Mouse (Mus musculus): Measurements from ENCODE around the gene Gclm.
"Not testable (repeated sequence)": the region's sequence is repeated elsewhere in the genome, so short reads cannot be mapped to it uniquely, and the experiment has no call there.

Gclm gene

GRCm38 (mm10) chr3:122242876-122243275 is 2.5 kb upstream of the Gclm start:
- DNase-seq (ENCODE audit: low read depth, low spot score), result peak; percentile 40

DNA sequence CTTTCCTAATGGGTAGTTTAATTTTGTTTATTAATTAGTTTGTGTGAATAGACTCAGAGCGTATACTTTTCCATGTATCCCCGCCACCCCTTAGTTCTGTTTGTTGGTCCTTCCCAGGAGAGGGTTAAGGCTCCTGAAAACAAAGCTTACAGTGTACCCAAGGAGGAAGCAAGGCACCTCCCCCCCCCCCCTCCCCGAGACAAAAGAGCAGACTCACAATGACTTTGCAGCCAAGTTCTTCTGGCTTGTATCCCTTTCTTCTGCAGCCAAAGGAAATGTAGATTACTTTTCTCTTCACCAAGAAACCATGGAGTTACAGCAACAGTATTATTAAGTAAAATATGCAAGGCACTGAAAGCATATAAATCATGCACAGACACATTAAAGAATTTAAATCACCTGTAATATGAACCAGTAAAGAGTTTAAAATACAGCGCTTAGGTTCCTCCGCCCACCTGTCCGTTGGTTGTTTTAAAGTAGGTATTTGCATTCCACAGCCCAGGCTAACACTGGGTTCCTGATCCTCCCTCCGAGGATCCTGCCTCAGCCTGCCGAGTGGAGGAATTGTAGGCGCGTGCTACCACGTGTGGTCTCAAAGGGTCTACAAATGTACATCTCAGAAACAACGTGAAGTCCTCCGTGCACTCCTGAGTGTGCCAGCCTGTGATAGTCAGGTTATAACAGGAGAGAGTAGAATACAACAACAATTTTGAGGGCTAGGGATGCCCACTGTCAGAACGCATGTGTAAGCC is 1.8 kb upstream of the Gclm start:
- DNase-seq (ENCODE audit: low read depth, low spot score), result peak; percentile 40

DNA sequence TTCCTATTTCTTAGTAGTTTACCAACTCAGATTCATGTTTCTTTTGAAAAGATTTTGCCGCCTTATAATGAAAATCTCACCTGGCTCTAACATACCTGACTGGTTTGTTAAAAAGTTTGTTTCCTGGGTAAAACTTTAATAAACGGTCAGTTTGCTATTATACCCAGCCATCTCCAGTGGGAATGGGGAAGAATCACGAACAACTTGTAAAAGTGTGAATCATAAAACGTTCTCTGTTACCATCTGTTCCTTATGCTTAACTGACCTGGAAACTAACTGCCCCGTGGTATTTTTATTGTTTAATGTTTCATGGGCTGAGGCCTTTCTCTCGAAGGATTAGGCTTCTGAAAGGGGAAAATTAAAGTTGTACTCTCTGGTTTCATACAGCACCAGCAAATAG is 598 bp upstream of the Gclm start:
- no peak for DNase-seq (ENCODE audit: low read depth, low spot score)

GRCm38 (mm10) chr3:122245878-122246332 is 548 bp downstream of the Gclm start:
- DNase-seq (ENCODE audit: low read depth, low spot score), result peak; percentile 34

DNA sequence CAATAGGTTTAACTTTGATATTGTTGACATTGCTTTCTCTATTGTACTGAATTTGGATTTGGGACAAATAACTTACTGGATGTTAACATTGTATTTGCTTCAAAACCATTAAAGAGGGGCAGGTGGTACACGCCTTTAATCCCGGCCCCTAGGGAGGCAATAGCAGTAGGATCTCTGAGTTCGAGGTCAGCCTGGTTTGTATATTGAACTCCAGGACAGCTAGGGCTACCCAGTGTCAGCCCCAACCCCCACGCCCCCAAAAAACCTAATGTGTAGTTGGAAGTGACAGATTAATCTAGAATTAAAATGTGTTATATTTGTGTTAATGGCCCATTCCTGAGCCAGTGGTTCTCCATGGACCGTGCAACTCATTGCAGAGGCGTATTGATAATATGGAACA is 1.0 kb downstream of the Gclm start:
- peak; percentile 34 for DNase-seq (ENCODE audit: low read depth, low spot score)

DNA sequence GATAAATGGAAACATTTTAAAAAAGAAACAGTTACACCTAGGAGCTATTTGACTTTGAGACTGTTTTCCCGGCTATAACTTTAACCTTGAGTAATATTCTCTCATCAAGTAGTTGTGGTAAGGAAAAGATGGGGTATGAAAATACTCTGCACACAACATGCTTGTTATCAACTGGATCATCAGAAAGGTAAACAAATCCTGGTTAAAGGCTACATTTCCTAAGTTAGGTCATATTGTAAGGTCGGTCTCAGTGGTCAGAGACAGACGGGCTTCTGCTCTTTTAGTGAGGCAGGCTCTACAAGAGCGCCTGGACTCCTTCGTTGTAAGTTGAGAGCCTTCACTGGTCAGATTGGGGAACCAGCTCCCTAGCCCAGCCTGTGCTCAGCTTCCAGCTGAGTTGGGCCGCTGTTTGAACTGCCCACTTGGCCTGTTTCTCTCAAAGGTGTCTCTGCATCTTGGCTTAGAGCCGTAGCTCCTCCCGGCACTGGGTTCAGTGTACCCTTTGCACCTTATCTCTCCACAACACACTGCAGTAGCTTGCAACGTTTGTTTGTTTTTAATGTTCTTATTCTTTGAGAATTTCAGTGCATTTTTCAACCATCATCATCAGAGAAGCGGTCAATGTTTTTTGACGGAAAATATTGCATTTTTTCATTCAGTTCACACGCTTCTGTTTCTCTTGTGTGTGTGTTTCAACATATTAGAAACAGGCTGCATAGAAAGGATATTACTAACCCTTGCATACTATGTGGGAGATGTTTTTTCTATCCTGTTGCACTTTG is 1.8 kb downstream of the Gclm start:
- DNase-seq (ENCODE audit: low read depth, low spot score), result peak; percentile 67

DNA sequence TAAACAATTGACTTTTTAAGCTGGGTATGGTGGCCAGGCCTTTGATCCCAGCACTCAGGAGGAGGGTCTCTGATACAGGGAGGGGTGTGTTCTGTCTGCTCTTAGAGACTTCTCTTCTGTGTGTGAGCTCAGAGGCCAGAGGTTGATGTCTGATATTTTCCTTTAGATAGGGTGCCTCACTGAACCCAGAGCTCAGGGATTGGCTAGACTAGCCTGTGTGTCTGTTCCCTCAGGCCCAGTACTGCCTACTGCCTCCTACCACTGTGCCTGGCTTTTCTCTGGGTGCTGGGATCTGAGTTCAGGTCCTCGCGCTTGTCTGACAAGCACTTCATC is 2.4 kb downstream of the Gclm start:
- DNase-seq (ENCODE audit: low read depth, low spot score), result peak; percentile 62

- no peak for DNase-seq (ENCODE audit: low read depth, low spot score)
Measured at GRCm38 (mm10) chr3:122252466-122253253, 7.3 kb downstream of the Gclm start.

GRCm38 (mm10) chr3:122254050-122254449 is 8.7 kb downstream of the Gclm start:
- not testable (repeated sequence) for DNase-seq (ENCODE audit: low read depth, low spot score)

- no peak for DNase-seq (ENCODE audit: low read depth, low spot score)
Measured at GRCm38 (mm10) chr3:122269986-122270385, 24.6 kb downstream of the Gclm start.

DNA sequence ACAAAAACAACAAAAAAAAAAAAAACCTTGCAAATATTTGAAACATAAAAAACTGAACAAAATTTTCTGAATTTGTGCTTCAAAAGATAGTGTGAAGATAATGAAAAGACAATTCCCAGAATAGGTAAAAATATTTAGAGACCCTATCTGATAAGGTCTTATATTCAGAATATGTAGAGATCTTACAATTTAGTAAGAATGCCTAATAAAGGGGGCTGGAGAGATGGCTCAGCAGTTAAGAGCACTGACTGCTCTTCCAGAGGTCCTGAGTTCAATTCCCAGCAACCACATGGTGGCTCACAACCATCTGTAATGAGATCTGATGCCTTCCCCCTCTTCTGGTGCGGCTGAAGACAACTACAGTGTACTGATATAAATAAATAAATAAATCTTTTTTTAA is 27.2 kb downstream of the Gclm start:
- DNase-seq (ENCODE audit: low read depth, low spot score), result not testable (repeated sequence)

DNA sequence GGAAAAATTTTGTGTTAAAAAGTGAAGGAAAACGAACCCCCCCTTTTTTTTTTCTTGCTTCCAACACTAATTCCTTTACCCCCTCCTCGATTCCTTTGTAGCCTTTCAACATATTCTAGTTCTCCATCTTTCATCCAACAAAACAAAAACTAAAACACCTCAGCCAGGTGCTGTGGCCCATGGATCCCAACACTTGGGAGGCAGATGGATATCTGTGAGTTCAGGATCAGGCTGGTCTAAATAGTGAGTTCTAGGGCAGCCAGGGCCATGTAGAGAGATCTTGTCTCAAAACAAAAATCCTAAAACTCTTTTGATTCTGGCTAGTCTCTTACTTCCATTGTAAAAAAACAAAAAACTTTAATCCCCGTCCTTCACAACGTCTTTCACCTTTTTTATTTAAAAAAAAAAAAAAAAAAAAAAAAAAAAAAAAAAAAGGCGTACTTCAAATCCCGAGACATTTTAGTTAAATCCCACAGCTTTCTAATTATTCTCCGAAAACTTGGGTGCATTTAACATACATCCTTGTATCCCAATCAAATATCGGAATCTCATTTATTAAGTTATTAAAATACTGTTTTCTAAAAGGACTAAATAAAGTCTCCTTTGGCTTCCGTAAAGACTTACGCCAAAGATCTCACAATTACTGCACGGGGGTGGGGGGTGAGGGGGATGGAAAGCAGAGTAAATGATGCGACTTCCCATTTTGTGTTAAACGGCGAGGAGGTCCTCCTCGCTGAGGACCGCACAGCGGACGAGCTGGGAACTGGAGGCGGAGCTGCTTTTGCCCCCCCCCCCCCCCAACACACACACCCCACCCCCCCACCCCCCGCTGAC is 28.3 kb downstream of the Gclm start:
- no peak for DNase-seq (ENCODE audit: low read depth, low spot score)

DNA sequence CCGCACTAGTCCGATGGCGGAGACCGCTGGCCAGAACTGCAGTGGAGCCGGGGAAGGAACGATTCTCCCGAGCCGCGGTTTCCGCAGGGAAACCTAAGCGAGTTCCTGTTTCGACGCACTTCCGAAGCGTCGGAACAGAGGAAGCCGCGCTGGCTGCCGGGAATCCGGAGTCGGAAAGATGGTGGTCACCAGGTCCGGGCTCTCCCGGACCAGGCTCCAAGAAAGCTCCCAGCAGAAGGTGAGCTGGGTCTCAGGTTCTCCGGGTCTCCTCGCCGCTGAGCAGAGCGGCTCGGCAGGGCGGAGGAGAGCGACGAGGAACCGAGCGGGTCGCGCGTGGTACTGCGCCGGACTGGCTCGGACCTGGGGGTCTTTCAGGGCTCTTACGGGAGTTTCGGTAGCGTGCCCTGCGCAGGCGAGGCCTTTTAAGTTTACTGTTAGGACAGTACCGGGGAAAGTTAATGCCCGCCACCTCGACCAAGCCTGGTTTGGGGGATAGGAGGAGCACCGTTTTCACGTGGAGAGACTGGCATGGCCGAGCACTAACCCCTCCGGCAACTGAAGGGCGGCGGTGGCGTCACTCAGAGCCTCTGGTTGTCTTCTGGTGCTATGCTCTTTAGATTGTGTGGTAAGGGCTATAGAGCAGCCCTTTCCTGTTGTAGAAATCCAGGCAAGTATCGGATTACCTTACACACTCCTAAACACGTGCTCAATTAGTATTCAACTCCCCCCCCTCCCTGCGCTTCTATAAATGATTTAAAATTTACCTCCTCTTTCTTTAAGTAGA is 29.1 kb downstream of the Gclm start, which contains the start of gene Dnttip2:
Gene Dnttip2, plus strand, starts transcription at position 148 of the 784 bp plus-strand sequence.
- DNase-seq (ENCODE audit: low read depth, low spot score), result peak; percentile 71

DNA sequence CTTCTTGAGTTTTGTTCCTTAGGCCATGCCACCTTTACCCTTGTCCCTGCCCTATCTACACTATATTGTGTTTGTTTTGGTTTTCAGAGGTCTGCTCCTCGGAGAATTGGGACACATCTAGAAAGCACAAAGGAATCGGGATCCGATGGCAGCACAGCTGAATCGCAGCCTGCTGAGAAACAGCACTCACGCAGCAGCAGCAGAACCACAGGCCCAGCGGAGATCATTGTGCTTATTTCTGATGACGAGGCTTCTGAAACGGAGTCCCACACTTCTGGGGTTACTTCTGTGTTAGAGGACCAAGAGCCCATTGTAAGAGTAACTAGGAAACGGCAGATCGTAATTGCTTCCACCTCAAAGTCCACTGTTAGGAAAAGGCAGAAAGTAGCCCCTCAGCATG is 29.8 kb downstream of the Gclm start:
- DNase-seq (ENCODE audit: low read depth, low spot score), result no peak

DNA sequence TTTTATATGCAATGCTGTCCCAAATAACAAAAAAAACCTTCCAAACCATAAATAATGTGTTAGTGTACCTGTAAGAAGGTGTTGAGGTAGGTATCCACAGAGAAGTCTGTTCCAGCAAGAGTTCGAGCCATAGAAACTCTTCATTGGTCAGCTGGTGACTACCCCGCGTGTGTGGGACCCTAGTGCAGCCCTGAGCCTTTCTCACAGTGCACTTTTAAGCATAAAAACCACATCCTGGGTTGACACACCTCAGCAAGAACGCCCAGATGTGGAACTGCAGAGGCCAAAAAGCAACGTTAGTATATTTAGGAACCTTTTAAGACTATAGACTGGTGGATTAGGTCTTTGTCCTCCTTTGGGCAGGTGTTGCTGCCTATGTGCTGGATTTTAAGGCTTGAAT is 41.8 kb downstream of the Gclm start:
- DNase-seq (ENCODE audit: low read depth, low spot score), result no peak

- DNase-seq (ENCODE audit: low read depth, low spot score), result no peak
Measured at GRCm38 (mm10) chr3:122288613-122289195, 43.3 kb downstream of the Gclm start.

GRCm38 (mm10) chr3:122289344-122289743 is 44.0 kb downstream of the Gclm start:
- DNase-seq (ENCODE audit: low read depth, low spot score), result not testable (repeated sequence)

DNA sequence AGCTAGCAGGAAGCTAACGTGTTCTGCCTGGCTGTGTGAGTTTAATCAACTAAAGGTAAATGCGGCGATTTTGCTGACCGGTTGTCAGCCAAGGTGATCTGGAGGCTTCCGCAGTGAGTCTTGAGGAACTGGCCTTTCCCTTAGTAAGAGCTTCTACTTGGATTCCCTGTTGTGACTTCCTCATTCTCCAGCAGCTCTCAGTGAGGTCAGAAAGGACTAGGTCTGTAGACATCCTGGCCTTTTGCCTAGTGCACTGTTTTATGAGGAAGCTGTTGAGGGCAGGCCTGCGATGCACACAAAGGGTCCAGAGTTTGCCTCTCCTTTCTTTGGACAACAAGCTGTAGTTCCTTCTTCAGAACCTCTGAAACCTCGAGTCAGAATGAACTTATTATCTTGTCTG is 45.3 kb downstream of the Gclm start:
- DNase-seq (ENCODE audit: low read depth, low spot score), result no peak

DNA sequence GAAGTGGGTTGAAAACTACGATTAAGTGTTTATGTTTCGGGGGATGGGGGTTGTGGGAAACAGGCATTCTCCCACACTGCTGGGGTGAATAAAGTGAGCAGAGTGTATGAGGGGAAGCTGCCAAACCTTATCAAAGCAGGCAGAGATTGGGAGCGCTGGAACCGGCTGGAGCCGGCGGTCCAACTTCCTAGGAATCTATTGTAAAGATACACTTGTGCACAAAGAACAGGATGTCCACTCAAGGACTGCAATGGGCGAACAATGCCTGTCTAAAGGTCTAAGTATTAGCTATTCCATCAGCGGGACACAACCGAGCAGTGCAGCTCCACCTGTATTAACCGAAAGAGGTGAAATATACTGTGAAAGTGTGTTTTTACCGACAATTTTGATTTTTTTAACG is 46.5 kb downstream of the Gclm start:
- DNase-seq (ENCODE audit: low read depth, low spot score), result no peak

Data from c-Kit-negative CD71-positive TER-119-positive erythroid progenitor cells, embryonic 14.5 days (primary cell).